Mouse (Mus musculus) erythroblast, embryonic 14.5 days (primary cell): ENCODE measurements around the gene Lnx1.

Source experiments
- GATA1 ChIP-seq: IDR thresholded peaks from 2 replicates; pipeline ENCODE4 v1.6.1; 2012; ENCODE audit warnings: low read length, inconsistent platforms, mixed read lengths
- TAL1 ChIP-seq: IDR thresholded peaks from 3 replicates; pipeline ENCODE4 v1.6.1; 2012; ENCODE audit warnings: low read length, inconsistent platforms, mixed read lengths

DNA sequence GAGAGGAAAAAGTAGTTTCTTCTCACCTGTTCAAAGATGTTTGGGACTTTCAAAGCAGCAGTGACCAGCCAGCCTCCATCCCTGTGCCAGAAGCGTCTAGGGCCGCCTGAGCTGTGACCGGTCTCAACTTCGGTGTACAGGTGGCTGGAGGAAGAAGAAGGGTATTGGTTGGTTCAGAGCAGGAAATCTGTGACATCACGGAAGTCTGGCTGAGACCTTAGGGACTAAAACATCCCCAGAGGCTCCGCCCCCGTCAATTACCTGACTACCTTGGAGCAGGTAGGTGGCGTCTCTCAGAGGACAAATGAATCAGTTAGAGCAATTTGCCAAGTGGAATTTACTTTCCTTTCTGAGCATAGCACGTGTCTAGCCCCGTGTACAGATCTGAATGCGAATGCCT lies at the start of gene Lnx1:
- TF ChIP-seq GATA1 (no peak), TAL1 (no peak)
